Mouse (Mus musculus): ENCODE measurements at regions not wholly inside any gene's neighbourhood (a gene's known extent, or its start where the extent isn't known, plus 50 kb on each side); places are given as distances from the start of the nearest gene placed in this dataset.

DNA sequence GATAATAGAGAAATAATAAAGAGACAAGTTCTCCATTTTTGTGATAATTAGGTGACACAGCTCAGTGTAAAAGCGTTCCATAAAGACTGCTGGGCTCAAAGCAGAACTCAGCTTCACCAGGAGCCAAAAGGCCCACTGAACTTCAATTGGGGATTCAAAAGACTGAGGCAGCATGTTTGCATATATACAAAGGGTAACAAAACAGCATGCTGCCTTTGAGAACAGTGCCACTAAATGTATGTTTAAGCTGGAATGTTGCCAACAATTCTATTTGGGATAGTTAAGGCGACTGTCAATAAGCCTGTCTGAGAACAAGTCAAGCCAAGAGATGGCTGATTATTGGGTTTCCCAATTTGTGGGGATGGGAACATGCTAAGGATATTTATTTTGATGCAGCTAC, 642.3 kb downstream of the Actrt1 start:
- no peak for DNase-seq (ENCODE audit: low spot score in 2 of 2)

DNA sequence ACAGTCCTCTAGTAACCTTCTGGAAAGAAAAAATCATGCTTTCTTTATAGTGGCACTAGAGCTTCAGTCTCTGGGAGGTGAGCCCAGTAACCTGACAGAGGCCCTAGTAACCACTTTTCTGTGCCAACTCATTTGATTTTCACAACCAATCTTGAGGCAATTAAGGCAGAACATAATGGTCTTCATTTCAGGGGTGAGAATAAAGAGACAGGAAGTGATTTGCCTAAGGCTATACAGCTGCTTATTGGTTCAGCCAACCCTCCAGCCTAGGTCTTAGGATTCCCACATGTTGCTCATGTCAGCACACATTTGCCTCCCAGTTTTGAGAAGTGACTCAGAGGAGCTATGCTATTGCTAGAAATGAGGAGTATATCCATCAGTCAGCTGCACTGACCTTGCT, 670.2 kb downstream of the Actrt1 start:
- DNase-seq (ENCODE audit: low spot score in 2 of 2): no peak

DNA sequence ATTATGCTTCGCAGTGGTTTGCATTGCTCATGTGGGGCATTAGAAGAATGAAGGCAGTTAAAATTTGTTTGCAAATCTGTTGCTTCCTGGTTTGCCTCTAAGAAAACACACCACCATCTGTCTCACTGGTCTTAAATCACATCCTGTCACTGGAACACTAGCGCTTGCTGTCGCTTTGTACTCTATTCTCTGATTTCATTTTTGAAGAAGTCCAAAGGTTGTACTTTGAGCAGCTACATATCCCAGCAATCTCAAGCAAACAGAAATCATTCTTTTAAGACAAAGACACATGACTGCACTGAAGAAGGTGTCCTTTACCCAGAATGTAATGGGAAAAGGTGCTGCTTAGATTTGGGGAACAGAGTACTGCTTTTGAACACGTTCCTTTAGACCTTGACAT, 680.7 kb downstream of the Actrt1 start:
- no peak for DNase-seq (ENCODE audit: low spot score in 2 of 2)

DNA sequence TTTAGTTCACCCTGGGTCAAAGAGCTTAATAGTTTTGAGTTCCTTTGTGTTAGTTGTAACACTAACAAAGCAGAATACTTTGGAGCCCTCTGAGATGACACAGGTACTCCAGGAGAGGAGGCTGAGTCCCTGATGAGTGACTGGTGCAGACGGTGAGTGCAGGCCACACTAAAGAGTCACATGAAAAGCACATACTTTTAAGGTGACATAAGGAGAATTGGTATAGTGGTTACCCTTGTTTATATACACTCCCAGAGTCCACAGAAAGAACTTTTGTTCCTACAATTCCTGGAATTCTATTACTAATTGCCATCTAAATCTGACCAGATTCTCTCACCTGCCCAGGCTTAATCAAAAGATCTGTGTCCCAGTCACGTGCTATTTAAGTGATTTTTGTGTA, 681.3 kb downstream of the Actrt1 start:
- DNase-seq (ENCODE audit: low spot score in 2 of 2): no peak

DNA sequence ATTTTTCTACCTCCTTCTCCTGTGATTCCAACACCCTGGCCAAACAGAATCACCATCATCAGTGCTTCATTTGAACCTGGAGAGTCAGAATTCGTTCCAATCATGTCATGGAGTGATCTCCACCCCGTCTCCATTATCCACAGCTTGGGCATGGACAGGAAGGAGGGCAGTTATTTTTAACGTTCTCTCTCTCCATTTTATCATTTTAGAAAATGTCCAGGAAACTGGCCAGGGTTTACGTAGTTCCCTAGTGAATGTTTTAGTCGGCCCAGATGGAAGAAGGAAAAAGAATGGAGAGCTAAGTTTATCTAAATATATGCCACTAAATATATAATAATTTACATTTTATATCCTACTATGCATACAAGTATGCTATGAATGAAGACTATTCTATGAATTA, 701.0 kb downstream of the Actrt1 start:
- no peak for DNase-seq (ENCODE audit: low spot score in 2 of 2)

DNA sequence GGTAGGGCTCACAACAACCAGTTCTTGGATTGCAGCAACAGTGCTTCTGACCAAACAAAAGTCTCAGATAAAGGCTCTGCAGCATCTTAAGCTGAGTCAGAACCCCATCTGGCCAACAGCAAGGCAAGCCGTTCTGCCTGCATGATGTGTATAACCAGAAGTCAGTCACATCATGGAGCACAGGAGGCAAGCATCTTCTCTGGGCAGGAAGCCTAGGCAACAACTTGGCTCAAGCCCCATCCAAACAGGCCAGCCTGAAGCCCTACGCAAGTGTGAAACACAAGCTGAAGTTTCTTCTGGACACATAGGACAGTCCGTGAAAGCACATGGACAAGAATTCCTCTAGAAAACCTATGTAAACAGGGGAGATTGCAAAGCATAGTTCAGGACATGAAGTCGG, 739.7 kb downstream of the Actrt1 start:
- peak in 1 of 2 experiments; percentile 0 for DNase-seq (ENCODE audit: low spot score in 2 of 2)
